Mouse (Mus musculus): ENCODE data around the gene Secisbp2l.

DNA sequence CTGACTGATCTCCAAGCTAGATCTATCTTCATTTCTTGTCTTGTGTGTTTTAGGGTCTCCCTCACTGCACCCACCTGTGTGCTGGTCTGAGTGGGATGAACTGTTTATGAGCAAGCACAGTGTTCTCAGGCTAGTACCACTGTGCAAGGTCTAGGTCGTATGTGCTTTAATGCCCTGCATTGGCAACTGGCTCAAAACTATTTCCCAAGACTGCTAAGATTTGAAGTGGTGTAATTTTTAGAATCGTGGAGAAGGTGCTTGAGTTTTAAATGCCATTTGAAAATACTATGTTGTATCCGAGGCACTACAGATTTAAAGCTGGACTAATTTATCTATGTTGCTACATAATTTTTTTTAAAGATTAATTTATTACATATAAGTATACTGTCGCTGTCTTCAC lies 45.2 kb upstream of the Secisbp2l start:
- TF ChIP-seq MAFK (IDR thresholded peaks at IDR 0.05; ENCODE audit: insufficient replicate concordance, low read length), result no peak
- no peak for TF ChIP-seq CTCF (conservative IDR thresholded peaks at IDR 0.05 in 1 of 2, IDR thresholded peaks at IDR 0.05 in 1 of 2; ENCODE audit: low read depth in 2 of 2, low read length in 2 of 2)
- no peak for TF ChIP-seq E2F4 (IDR thresholded peaks at IDR 0.05; ENCODE audit: insufficient replicate concordance, low read depth, low read length)

Data from CH12.LX (cell line).